Mouse (Mus musculus): ENCODE data around the gene Upb1. TPM values are rescaled to one million over a fixed set of nuclear protein-coding genes. Genes with fewer than 3 reads are reported as not detected.

Upb1 gene
- total RNA-seq (2023), result 0.31 TPM

DNA sequence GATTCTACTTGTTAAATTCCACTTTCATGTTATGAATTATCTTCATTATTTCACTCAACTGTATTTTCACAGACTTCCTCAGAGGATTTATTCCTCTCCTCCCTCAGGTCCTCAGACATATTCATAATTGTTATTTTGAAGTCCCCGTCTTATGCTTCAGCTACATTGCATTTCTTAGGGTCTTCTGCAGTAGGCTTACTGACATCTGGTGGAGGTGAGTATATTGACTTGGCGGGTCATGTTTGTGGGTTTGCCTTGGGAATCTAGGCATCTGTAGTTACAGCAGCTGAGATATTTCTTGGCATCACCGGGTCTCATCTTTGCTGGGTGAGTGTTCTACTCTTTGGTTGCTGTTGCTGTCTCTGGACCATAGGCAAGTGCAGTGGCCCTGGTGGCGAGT is at the start of gene Upb1:
TSS of gene Upb1 (plus strand) at position 158 of the 400 bp plus-strand sequence.

Other genes with a start within 250 kb of the Upb1 start
- 59.3 TPM for gene Specc1l, start 189.0 kb upstream of the Upb1 start, total RNA-seq (2023)
- 8.7 TPM for gene Adora2a, start 84.2 kb upstream of the Upb1 start, total RNA-seq (2023)
- 109 TPM for gene Snrpd3, start 116.4 kb downstream of the Upb1 start, total RNA-seq (2023)
- 60.6 TPM for gene Gucd1, start 116.9 kb downstream of the Upb1 start, total RNA-seq (2023)
- 23.7 TPM for gene Lrrc75b, start 159.2 kb downstream of the Upb1 start, total RNA-seq (2023)
- gene Ggt1, start 160.5 kb downstream of the Upb1 start, total RNA-seq (2023), result 81.7 TPM
- gene Ggt5, start 188.2 kb downstream of the Upb1 start, total RNA-seq (2023), result 20.3 TPM
- 4.2 TPM for gene Susd2, start 242.9 kb downstream of the Upb1 start, total RNA-seq (2023)

Measured in CD8-positive naive resting alpha-beta T cell, adult 57 days (primary cell).